ENCODE assay signal across 17 mouse cellular contexts in the genomic region with DNA sequence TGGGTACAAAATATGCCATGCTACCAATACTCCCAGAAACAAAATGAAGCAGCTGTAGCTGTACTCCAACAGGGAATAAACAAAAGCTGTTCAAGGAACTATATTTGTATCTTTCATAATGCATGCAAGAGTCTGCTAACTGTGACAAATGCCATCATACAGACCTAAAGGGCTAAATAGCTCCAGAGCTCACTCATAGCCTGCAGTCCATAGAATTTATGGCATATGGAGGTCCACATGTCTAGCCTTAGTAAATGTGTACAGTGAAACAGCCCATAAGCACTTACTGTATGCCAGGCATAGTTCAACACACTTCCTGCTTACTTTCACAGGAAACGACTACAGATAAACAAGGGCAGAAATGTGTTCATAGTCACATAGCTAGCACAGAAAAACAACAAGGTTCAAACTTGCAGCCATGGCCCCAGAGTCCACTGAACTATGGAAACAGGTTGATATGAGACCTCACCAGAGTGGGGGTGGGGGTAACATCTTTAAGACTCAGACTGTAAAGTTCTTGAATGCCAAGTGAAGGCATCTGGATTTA. TPM values are rescaled to one million over a fixed set of nuclear protein-coding genes. Genes with fewer than 3 reads are reported as not detected.
"Had no signal": no experiment of that assay in that cellular context is flagged by ENCODE, and none has a peak within 500 bp of the region (broad histone marks: within the 10 kb centered on the region; RNA-seq: fewer than 3 reads in every experiment).

No protein-coding gene starts in this region.

- H3K4me1 ChIP-seq: limb, embryonic 13.5 days; midbrain, embryonic 12.5 days had no signal

- H3K36me3 ChIP-seq: limb, embryonic 13.5 days; lung, embryonic 15.5 days; midbrain, embryonic 12.5 days had no signal

- H3K9ac ChIP-seq: limb, embryonic 13.5 days; lung, embryonic 15.5 days; midbrain, embryonic 12.5 days had no signal

- H3K27me3 ChIP-seq: limb, embryonic 13.5 days; lung, embryonic 15.5 days; midbrain, embryonic 12.5 days had no signal

- ATAC-seq: intestine, postnatal 0 days; midbrain, embryonic 16.5 days had no signal

- H3K27ac ChIP-seq: kidney, postnatal 0 days; limb, embryonic 13.5 days; lung, embryonic 15.5 days; midbrain, embryonic 12.5 days had no signal

- H3K4me3 ChIP-seq: limb, embryonic 13.5 days; lung, embryonic 15.5 days; midbrain, embryonic 12.5 days had no signal

- H3K9me3 ChIP-seq: limb, embryonic 13.5 days; lung, embryonic 15.5 days; midbrain, embryonic 12.5 days had no signal

- H3K4me2 ChIP-seq: limb, embryonic 13.5 days; lung, embryonic 15.5 days; midbrain, embryonic 12.5 days had no signal

- DNase-seq: kidney, adult 9 months; kidney, postnatal 36 days; left cerebral cortex, postnatal 4 days; right cerebral cortex, postnatal 4 days; spleen, adult 18-20 months; thymus, adult 2 months; thymus, postnatal 36 days had no signal

RNA-seq across cellular contexts. Expression of gene Fam71d, which starts 5.6 kb away (rescaled TPM):
- total RNA-seq: liver, adult 2 months; megakaryocyte-erythroid progenitor cell, adult 5-6 weeks had no signal
- polyA plus RNA-seq: intestine, postnatal 0 days; kidney, postnatal 0 days; limb, embryonic 13.5 days; liver, adult 2 months; liver, embryonic 16.5 days; lung, embryonic 15.5 days; midbrain, embryonic 12.5 days; stomach, embryonic 14.5 days; thymus, adult 2 months had no signal
